Mouse (Mus musculus): ENCODE measurements around the gene Zfp212. TPM values are rescaled to one million over a fixed set of nuclear protein-coding genes. Genes with fewer than 3 reads are reported as not detected.

The Zfp212 gene
- polyA plus RNA-seq, 1 experiment from 2014 or later, result 12.2 TPM

DNA sequence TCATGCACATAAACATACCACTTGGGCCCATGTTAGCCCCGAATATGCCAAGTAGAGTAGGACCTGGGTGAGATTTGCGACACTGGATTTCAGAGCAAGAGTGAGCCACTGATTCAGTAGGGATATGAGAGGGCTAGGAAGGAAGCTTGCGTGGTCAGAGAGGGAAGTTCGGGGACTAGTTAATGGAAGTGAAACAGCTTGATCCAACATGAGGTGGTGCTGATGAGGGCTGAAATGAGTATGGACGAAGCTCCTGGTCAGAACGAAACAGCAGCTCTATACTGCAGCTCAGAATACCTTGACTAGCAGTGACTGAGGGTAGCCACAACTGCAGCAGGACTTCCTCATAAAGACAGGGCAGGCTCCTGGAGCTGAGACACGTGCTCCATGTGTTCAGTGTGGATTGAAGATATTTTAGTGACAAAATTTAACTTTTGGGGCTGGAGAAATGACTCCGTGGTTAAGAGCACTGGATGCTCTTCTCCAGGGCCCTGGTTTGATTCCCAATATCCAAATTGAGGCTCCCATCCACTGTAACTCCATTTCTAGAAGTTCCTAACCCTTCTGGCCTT is 31.4 kb upstream of the Zfp212 start:
- Histone ChIP-seq H3K4me2 (ENCODE audit: low read depth, low read length) (no peak overlapping the region), H3K27me3 (replicated peaks; ENCODE audit: control insufficient read depth, insufficient read depth, low read length) (no peaks in the 10 kb centered on the region), H3K4me1 (ENCODE audit: control insufficient read depth, insufficient read depth, low read length) (no peaks in the 10 kb centered on the region), H3K27ac (ENCODE audit: low read length) (no peak overlapping the region), H3K4me3 (ENCODE audit: low read length) (no peak overlapping the region), H3K36me3 (ENCODE audit: control insufficient read depth, insufficient read depth, low read length) (peaks cover 29% of the 10 kb centered on the region), H3K9ac (ENCODE audit: low read depth, low read length) (no peak overlapping the region), H3K9me3 (ENCODE audit: control insufficient read depth, low read length) (no peaks in the 10 kb centered on the region)
- no peak for ATAC-seq
- WGBS, result 83% methylated on average over 8 of the region's 8 CpGs

DNA sequence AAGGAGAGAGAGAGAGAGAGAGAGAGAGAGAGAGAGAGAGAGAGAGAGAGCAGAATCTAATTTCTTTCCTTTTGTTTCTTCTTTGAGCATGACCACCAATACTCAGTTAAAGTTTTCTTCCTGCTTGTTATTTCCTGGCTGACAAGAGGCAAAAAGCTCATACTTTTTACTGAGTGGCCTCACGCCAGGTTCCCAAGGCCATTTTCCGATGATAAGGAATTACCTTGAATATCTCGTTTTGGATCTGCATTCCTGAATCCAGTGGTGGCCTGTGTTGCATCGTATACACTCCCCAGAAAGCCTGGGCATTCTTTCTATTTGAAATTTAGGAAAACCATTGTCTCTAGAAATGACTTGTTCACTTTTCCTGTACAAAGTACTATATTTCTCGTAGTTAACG is 20.9 kb upstream of the Zfp212 start:
- no peak overlapping the region for H3K4me2 ChIP-seq (ENCODE audit: low read depth, low read length)
- H3K36me3 ChIP-seq (ENCODE audit: control insufficient read depth, insufficient read depth, low read length), result peaks cover 18% of the 10 kb centered on the region
- 86% methylated on average over 6 of the region's 6 CpGs for WGBS
- H3K27me3 ChIP-seq (replicated peaks; ENCODE audit: control insufficient read depth, insufficient read depth, low read length), result no peaks in the 10 kb centered on the region
- H3K4me1 ChIP-seq (ENCODE audit: control insufficient read depth, insufficient read depth, low read length), result no peaks in the 10 kb centered on the region
- H3K27ac ChIP-seq (ENCODE audit: low read length), result no peak overlapping the region
- H3K9ac ChIP-seq (ENCODE audit: low read depth, low read length), result no peak overlapping the region
- H3K4me3 ChIP-seq (ENCODE audit: low read length), result no peak overlapping the region
- H3K9me3 ChIP-seq (ENCODE audit: control insufficient read depth, low read length), result 0 out of 2 replicates have a peak, but pooled peaks cover under 1% of the 10 kb centered on the region
- no peak for ATAC-seq

DNA sequence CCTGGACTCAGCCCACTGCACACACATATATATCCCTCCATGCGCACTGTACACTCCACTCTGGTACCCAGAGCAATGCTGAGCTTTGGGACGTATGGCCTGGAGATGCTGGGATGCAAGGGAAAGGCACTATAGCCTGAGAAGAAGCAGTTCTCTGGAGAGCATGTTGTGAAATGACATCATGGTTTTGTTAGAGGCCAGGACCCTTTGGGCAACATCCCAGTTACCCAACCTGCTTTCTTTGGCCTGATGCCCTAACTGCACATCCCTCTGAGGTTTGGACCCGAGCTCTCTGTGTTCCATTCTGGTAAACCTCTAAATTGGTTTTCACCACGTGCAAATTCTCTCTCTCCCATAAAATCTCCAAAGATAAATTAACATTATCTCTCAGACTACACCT is 16.7 kb upstream of the Zfp212 start:
- no peaks in the 10 kb centered on the region for H3K4me1 ChIP-seq (ENCODE audit: control insufficient read depth, insufficient read depth, low read length)
- ATAC-seq, result no peak
- H3K9me3 ChIP-seq (ENCODE audit: control insufficient read depth, low read length), result peaks cover 6% of the 10 kb centered on the region; the same call in 1 of the 2 replicates
- H3K9ac ChIP-seq (ENCODE audit: low read depth, low read length), result no peak overlapping the region
- no peaks in the 10 kb centered on the region for H3K27me3 ChIP-seq (replicated peaks; ENCODE audit: control insufficient read depth, insufficient read depth, low read length)
- 75% methylated on average over 4 of the region's 4 CpGs for WGBS
- no peak overlapping the region for H3K27ac ChIP-seq (ENCODE audit: low read length)
- H3K36me3 ChIP-seq (ENCODE audit: control insufficient read depth, insufficient read depth, low read length), result peaks cover 35% of the 10 kb centered on the region
- no peak overlapping the region for H3K4me3 ChIP-seq (ENCODE audit: low read length)
- H3K4me2 ChIP-seq (ENCODE audit: low read depth, low read length), result no peak overlapping the region

DNA sequence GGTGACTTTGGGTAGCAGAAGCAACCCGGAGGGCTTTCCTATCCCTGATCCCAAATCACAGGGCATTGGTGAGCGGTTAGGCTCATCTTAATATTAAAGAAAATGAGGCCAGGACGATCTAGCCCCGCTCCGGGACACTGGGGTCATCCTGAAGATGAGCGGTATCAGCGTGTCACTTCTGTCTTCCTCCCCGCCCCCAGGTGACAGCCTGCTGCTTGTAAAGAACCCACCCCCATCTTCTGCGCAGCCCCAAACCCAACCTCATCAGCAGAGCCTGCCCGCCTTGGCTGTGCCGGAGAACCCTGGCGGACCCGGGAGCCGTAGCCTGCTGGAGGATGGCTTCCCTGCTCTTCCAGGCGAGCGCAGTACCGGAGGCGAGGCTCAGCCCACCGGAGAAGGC is 15.9 kb upstream of the Zfp212 start:
- H3K36me3 ChIP-seq (ENCODE audit: control insufficient read depth, insufficient read depth, low read length), result peaks cover 35% of the 10 kb centered on the region
- no peak for ATAC-seq
- 63% methylated on average over 19 of the region's 19 CpGs for WGBS
- H3K4me3 ChIP-seq (ENCODE audit: low read length), result no peak overlapping the region
- peaks cover 6% of the 10 kb centered on the region; the same call in 1 of the 2 replicates for H3K9me3 ChIP-seq (ENCODE audit: control insufficient read depth, low read length)
- H3K4me1 ChIP-seq (ENCODE audit: control insufficient read depth, insufficient read depth, low read length), result no peaks in the 10 kb centered on the region
- H3K4me2 ChIP-seq (ENCODE audit: low read depth, low read length), result no peak overlapping the region
- no peaks in the 10 kb centered on the region for H3K27me3 ChIP-seq (replicated peaks; ENCODE audit: control insufficient read depth, insufficient read depth, low read length)
- no peak overlapping the region for H3K27ac ChIP-seq (ENCODE audit: low read length)
- no peak overlapping the region for H3K9ac ChIP-seq (ENCODE audit: low read depth, low read length)

DNA sequence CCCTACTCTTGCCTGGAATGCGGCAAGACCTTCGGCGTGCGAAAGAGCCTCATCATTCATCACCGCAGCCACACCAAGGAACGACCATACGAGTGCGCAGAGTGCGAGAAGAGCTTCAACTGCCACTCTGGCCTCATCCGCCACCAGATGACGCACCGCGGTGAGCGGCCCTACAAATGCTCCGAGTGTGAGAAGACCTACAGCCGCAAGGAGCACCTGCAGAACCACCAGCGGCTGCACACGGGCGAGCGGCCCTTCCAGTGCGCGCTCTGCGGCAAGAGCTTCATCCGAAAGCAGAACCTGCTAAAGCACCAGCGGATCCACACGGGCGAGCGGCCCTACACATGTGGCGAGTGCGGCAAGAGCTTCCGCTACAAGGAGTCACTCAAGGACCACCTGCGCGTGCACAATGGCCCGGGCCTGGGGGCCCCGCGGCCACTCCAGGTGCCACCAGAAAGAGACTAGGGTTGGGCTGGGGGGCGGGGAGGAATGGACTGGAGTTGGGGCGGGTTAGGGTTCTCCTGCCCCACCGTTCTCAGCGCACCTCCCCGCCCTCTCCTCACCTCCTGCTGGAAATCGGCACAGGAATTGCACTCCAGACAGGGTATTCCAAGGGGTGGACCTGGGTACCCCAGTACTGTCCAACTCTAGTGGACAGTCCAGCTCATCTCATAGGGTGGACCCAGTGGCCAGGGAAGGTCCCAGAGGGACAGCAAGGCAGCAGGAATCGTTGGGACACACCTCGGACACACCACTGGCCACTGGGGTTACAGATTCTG is 15.2 kb upstream of the Zfp212 start:
- WGBS, result 74% methylated on average over 44 of the region's 44 CpGs
- Histone ChIP-seq H3K4me2 (ENCODE audit: low read depth, low read length) (no peak overlapping the region), H3K27me3 (replicated peaks; ENCODE audit: control insufficient read depth, insufficient read depth, low read length) (no peaks in the 10 kb centered on the region), H3K4me3 (ENCODE audit: low read length) (no peak overlapping the region), H3K27ac (ENCODE audit: low read length) (no peak overlapping the region), H3K4me1 (ENCODE audit: control insufficient read depth, insufficient read depth, low read length) (no peaks in the 10 kb centered on the region), H3K9me3 (ENCODE audit: control insufficient read depth, low read length) (peaks cover 6% of the 10 kb centered on the region; the same call in 1 of the 2 replicates), H3K9ac (ENCODE audit: low read depth, low read length) (no peak overlapping the region), H3K36me3 (ENCODE audit: control insufficient read depth, insufficient read depth, low read length) (peaks cover 35% of the 10 kb centered on the region)
- no peak for ATAC-seq

DNA sequence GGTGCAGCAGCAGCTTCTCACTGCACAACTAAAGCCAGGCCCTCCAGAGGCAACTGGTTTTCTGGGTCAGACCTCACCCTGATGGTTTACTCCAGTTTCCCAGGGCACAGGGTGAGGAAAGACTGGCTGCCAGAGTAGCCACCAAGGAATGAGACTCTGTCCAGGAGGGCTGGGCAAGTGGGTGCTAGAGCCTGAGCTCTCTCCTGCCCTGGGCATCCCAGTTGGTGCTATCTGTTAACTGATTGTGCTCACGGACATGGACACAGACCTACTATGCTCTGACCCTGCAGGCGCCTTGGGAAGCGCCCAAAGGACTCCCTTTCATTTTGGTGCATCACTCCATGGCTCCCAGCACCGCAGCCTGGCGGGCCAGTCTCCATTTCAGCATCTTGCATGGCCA is 13.9 kb upstream of the Zfp212 start:
- H3K4me1 ChIP-seq (ENCODE audit: control insufficient read depth, insufficient read depth, low read length), result no peaks in the 10 kb centered on the region
- no peak overlapping the region for H3K4me2 ChIP-seq (ENCODE audit: low read depth, low read length)
- H3K9me3 ChIP-seq (ENCODE audit: control insufficient read depth, low read length), result peaks cover 6% of the 10 kb centered on the region; the same call in 1 of the 2 replicates
- WGBS, result 97% methylated on average over 5 of the region's 5 CpGs
- ATAC-seq, result no peak
- H3K9ac ChIP-seq (ENCODE audit: low read depth, low read length), result no peak overlapping the region
- peaks cover 31% of the 10 kb centered on the region for H3K36me3 ChIP-seq (ENCODE audit: control insufficient read depth, insufficient read depth, low read length)
- H3K27me3 ChIP-seq (replicated peaks; ENCODE audit: control insufficient read depth, insufficient read depth, low read length), result no peaks in the 10 kb centered on the region
- no peak overlapping the region for H3K27ac ChIP-seq (ENCODE audit: low read length)
- no peak overlapping the region for H3K4me3 ChIP-seq (ENCODE audit: low read length)

DNA sequence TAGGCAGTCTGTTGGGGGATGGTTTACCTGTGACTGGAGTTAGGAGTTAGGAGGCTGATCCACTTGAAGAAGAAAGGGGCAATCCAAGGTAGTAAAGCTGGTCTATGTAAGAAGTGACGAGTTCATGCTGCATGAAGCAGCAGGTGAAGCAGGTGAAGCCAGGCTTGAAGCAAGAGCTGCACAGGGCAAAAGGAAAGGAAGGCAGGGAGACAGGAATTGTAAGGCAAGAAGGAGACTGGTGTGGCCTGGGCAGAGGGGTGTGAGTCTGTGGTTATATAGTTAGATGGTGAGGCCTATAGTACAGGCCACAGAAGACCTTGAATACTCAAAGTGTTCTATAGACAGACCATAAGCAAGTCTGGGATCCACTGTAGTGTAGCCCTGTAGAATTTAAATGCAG is 11.3 kb upstream of the Zfp212 start:
- Histone ChIP-seq H3K27me3 (replicated peaks; ENCODE audit: control insufficient read depth, insufficient read depth, low read length) (no peaks in the 10 kb centered on the region), H3K4me3 (ENCODE audit: low read length) (no peak overlapping the region), H3K36me3 (ENCODE audit: control insufficient read depth, insufficient read depth, low read length) (peaks cover 25% of the 10 kb centered on the region), H3K4me1 (ENCODE audit: control insufficient read depth, insufficient read depth, low read length) (no peaks in the 10 kb centered on the region), H3K9ac (ENCODE audit: low read depth, low read length) (no peak overlapping the region), H3K4me2 (ENCODE audit: low read depth, low read length) (no peak overlapping the region), H3K27ac (ENCODE audit: low read length) (no peak overlapping the region), H3K9me3 (ENCODE audit: control insufficient read depth, low read length) (peaks cover 6% of the 10 kb centered on the region; the same call in 1 of the 2 replicates)
- ATAC-seq, result no peak
- 82% methylated on average over 1 of the region's 1 CpGs for WGBS

DNA sequence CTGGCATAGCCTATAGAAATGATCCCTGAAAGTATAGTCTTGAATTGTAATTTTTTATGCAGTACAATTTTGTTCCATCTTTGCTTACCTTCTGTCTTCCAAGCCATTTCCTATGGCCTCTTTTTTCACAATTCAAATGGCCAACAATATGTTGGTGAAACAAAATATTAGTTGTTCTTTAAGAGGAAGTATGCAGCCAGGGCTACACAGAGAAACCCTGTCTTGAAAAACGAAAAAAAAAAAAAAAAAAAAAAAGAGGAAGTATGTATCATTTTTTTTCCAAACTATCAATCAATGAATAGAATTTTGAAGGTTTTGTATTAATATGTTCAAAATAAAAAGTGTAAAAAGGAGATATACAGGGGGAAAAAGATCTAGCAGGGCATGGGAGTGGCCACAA is 8.6 kb upstream of the Zfp212 start:
- no peak overlapping the region for H3K4me3 ChIP-seq (ENCODE audit: low read length)
- no peaks in the 10 kb centered on the region for H3K4me1 ChIP-seq (ENCODE audit: control insufficient read depth, insufficient read depth, low read length)
- no peak overlapping the region for H3K27ac ChIP-seq (ENCODE audit: low read length)
- 60% methylated on average over 1 of the region's 1 CpGs for WGBS
- H3K9ac ChIP-seq (ENCODE audit: low read depth, low read length), result no peak overlapping the region
- H3K9me3 ChIP-seq (ENCODE audit: control insufficient read depth, low read length), result no peaks in the 10 kb centered on the region
- H3K27me3 ChIP-seq (replicated peaks; ENCODE audit: control insufficient read depth, insufficient read depth, low read length), result no peaks in the 10 kb centered on the region
- H3K36me3 ChIP-seq (ENCODE audit: control insufficient read depth, insufficient read depth, low read length), result no peaks in the 10 kb centered on the region
- no peak for ATAC-seq
- no peak overlapping the region for H3K4me2 ChIP-seq (ENCODE audit: low read depth, low read length)

DNA sequence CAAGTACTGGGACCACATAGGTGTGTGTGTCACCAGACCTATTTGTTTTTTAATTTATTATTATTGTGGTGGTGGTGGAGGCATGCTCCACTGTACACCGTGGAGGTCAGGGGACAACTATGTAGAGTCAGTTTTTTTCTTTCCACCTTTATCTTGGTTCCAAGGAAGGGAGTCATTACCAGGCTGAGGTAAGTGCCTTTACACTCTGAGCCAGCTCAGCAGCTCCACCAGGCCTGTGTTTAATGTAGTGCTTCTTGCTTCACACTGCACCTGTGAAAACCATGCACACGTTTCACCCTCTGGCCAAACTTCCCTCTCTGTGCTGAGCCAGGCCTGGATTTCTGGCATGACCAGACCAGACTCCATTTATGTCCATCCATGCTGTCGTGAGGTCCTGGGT is 7.3 kb upstream of the Zfp212 start:
- 52% methylated on average over 3 of the region's 3 CpGs for WGBS
- peak overlapping the region; percentile 23; the same call in 1 of the 2 replicates for H3K27ac ChIP-seq (ENCODE audit: low read length)
- no peaks in the 10 kb centered on the region for H3K9me3 ChIP-seq (ENCODE audit: control insufficient read depth, low read length)
- ATAC-seq, result peak; percentile 47
- H3K9ac ChIP-seq (ENCODE audit: low read depth, low read length), result no peak overlapping the region
- H3K27me3 ChIP-seq (replicated peaks; ENCODE audit: control insufficient read depth, insufficient read depth, low read length), result no peaks in the 10 kb centered on the region
- H3K4me1 ChIP-seq (ENCODE audit: control insufficient read depth, insufficient read depth, low read length), result no peaks in the 10 kb centered on the region
- H3K4me2 ChIP-seq (ENCODE audit: low read depth, low read length), result no peak overlapping the region
- H3K36me3 ChIP-seq (ENCODE audit: control insufficient read depth, insufficient read depth, low read length), result no peaks in the 10 kb centered on the region
- H3K4me3 ChIP-seq (ENCODE audit: low read length), result no peak overlapping the region
